ENCODE assay signal across 10 mouse cellular contexts in the genomic region with DNA sequence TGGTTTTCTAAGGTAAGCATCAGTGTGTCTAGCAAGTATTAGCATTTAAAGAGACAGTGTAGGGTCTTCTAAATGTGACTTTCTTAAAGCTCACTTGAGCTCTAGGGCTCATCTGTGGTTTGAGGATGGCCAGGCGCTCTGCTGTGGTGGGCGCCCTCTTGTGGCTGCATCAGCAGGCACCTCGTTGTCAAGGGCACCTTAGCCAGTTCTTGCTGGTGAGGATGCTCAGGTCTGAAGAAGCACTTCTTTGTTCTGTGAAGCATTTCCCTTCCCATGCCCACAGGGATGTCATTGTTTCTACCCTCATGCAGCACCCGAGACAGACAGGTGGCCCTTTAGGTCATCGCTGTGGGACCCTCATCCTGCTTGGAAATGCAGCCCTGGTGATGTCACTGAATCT.
DNase-seq lines count a peak whose midpoint lies in the region; ATAC-seq and TF ChIP-seq lines count a peak whose summit lies in the region.
"Had no signal": no experiment of that assay in that cellular context is flagged by ENCODE, and none has a peak within 500 bp of the region (broad histone marks: within the 10 kb centered on the region; RNA-seq: fewer than 3 reads in every experiment).

No protein-coding gene starts in this region.

- peak; percentile 55 for DNase-seq in ovary, postnatal 14 days (ENCODE audit: low spot score)
- DNase-seq in ovary, adult 18-20 months (ENCODE audit: low spot score) = no peak
- DNase-seq in hindbrain, postnatal 0 days (ENCODE audit: low spot score) = peak; percentile 86
- DNase-seq in left cerebral cortex, postnatal 36 days (ENCODE audit: low spot score in 2 of 2) = peak; percentile 68 to 72

- intact Hi-C loops in left cerebral cortex, postnatal 36 days (cut with DNase I) = loop anchor here (1.0 to 10.0 kb wide), 2 partner anchors 80 to 372 kb away; no protein-coding TSS in a partner anchor

- peaks cover 18% of the 10 kb centered on the region for H3K4me1 ChIP-seq in bone marrow, adult 2 months (ENCODE audit: control insufficient read depth, insufficient read depth, low read length)
- peaks cover 4% of the 10 kb centered on the region; the same call in 1 of the 2 replicates for H3K4me1 ChIP-seq in embryonic fibroblast, embryonic 13.5 days (ENCODE audit: control insufficient read depth, insufficient read depth, low read length)
- 0 out of 2 replicates have a peak, but pooled peaks cover 4% of the 10 kb centered on the region for H3K4me1 ChIP-seq in hindbrain, postnatal 0 days (ENCODE audit: insufficient read depth, low read length)
- H3K4me1 ChIP-seq in neural tube, embryonic 13.5 days (replicated peaks) = peaks cover 50% of the 10 kb centered on the region
- H3K4me1 ChIP-seq: lung, embryonic 15.5 days had no signal

- TF ChIP-seq CTCF in bone marrow, adult 2 months (IDR thresholded peaks at IDR 0.05; ENCODE audit: control insufficient read depth, insufficient read depth, low read length) = peak; percentile 91
- TF ChIP-seq CTCF in embryonic fibroblast, embryonic 13.5 days (IDR thresholded peaks at IDR 0.05; ENCODE audit: borderline replicate concordance, insufficient read depth, low read length) = peak; percentile 98
- TF ChIP-seq CTCF in hindbrain, postnatal 0 days (IDR thresholded peaks at IDR 0.05; ENCODE audit: low read depth) = peak; percentile 97

- no peaks in the 10 kb centered on the region for H3K9me3 ChIP-seq in hindbrain, postnatal 0 days (ENCODE audit: low read length)
- H3K9me3 ChIP-seq in neural tube, embryonic 13.5 days = no peaks in the 10 kb centered on the region
- H3K9me3 ChIP-seq: embryonic facial prominence, embryonic 12.5 days; lung, embryonic 15.5 days had no signal

- no peak for TF ChIP-seq POLR2A in bone marrow, adult 2 months (IDR thresholded peaks at IDR 0.05; ENCODE audit: borderline replicate concordance, control insufficient read depth, low read depth, low read length)
- TF ChIP-seq POLR2A in embryonic fibroblast, embryonic 13.5 days (IDR thresholded peaks at IDR 0.05; ENCODE audit: low read depth, low read length) = no peak

- no peaks in the 10 kb centered on the region for H3K27me3 ChIP-seq in hindbrain, postnatal 0 days (ENCODE audit: insufficient read depth, low read length)
- H3K27me3 ChIP-seq in neural tube, embryonic 13.5 days = no peaks in the 10 kb centered on the region
- H3K27me3 ChIP-seq: embryonic facial prominence, embryonic 12.5 days; lung, embryonic 15.5 days had no signal

- H3K27ac ChIP-seq in bone marrow, adult 2 months (ENCODE audit: control insufficient read depth, insufficient read depth, low read depth, low read length, poor library complexity) = no peak overlapping the region
- H3K27ac ChIP-seq in embryonic fibroblast, embryonic 13.5 days (ENCODE audit: insufficient read depth, low read length) = no peak overlapping the region
- peak overlapping the region; percentile 41; the same call in 1 of the 2 replicates for H3K27ac ChIP-seq in hindbrain, postnatal 0 days
- 0 out of 2 replicates have a peak overlapping the region, but pooled peaks have one; percentile 14 for H3K27ac ChIP-seq in neural tube, embryonic 13.5 days (replicated peaks)
- H3K27ac ChIP-seq: embryonic facial prominence, embryonic 12.5 days; lung, embryonic 15.5 days had no signal

- no peak overlapping the region for H3K4me3 ChIP-seq in bone marrow, adult 2 months (replicated peaks; ENCODE audit: control insufficient read depth, low read depth, low read length)
- no peak overlapping the region for H3K4me3 ChIP-seq in embryonic fibroblast, embryonic 13.5 days (ENCODE audit: insufficient read depth, low read length)
- H3K4me3 ChIP-seq in hindbrain, postnatal 0 days (ENCODE audit: low read length) = no peak overlapping the region
- no peak overlapping the region for H3K4me3 ChIP-seq in neural tube, embryonic 13.5 days
- H3K4me3 ChIP-seq: embryonic facial prominence, embryonic 12.5 days; lung, embryonic 15.5 days had no signal

- peak; percentile 71 for ATAC-seq in hindbrain, postnatal 0 days
- ATAC-seq in neural tube, embryonic 13.5 days (ENCODE audit: low read depth) = peak; percentile 16; the same call in 1 of the 2 replicates
- ATAC-seq in inflammation-experienced regulatory T-cells, adult 6 months = no peak

- 36% methylated on average over 5 of the region's 5 CpGs for WGBS in bone marrow, adult 2 months
- WGBS in hindbrain, postnatal 0 days = 31% methylated on average over 5 of the region's 5 CpGs
- 37% methylated on average over 5 of the region's 5 CpGs for WGBS in neural tube, embryonic 13.5 days

- H3K36me3 ChIP-seq in hindbrain, postnatal 0 days (ENCODE audit: insufficient read depth, low read length) = peaks cover 1% of the 10 kb centered on the region; the same call in 1 of the 2 replicates
- peaks cover 34% of the 10 kb centered on the region for H3K36me3 ChIP-seq in neural tube, embryonic 13.5 days

- no peak overlapping the region for H3K4me2 ChIP-seq in hindbrain, postnatal 0 days (ENCODE audit: low read depth, low read length)
- H3K4me2 ChIP-seq in neural tube, embryonic 13.5 days = no peak overlapping the region
- H3K4me2 ChIP-seq: embryonic facial prominence, embryonic 12.5 days; lung, embryonic 15.5 days had no signal

- H3K9ac ChIP-seq in hindbrain, postnatal 0 days (replicated peaks; ENCODE audit: low read length) = no peak overlapping the region
- H3K9ac ChIP-seq in neural tube, embryonic 13.5 days = no peak overlapping the region
- H3K9ac ChIP-seq: embryonic facial prominence, embryonic 12.5 days; lung, embryonic 15.5 days had no signal

Comparison
In these comparisons a context has a peak if more than half of its experiments do, and no peak if none do; other contexts are left out.
1. H3K27ac ChIP-seq: peak in hindbrain, postnatal 0 days (single experiment) and neural tube, embryonic 13.5 days (single experiment); none in bone marrow, adult 2 months (single experiment) and embryonic fibroblast, embryonic 13.5 days (single experiment).
2. Peak in every context shown above with its lines, with median percentiles within 50 percentile points of each other: CTCF ChIP-seq.